Mouse (Mus musculus) megakaryocyte-erythroid progenitor cell, adult 5-6 weeks (primary cell): Measurements from ENCODE around the gene Tob2. TPM values are rescaled to one million over a fixed set of nuclear protein-coding genes. Genes with fewer than 3 reads are reported as not detected.

Experiments
- ATAC-seq: replicated peaks from 2 replicates; pipeline ENCODE4 v1.8.0; 2016; ENCODE audit warnings: mild to moderate bottlenecking, inconsistent platforms; ENCODE audit not compliant: severe bottlenecking, poor library complexity, low FRiP score, low TSS enrichment
- total RNA-seq, 2 experiments: library from RNA; stranded (forward) in 1 of 2; stranded (reverse) in 1 of 2; fragments of 200-1000, 215-1000 nt in 1 of 2; fragments of >200 nt in 1 of 2; fragmentation: Nextera tagmentation in 1 of 2; gene quantifications; 2 replicates each; pipeline ENCODE4 v1.2.3; 2014 to 2017

Gene Tob2
- 22.4 and 32.1 TPM in 2 replicates for total RNA-seq (2014; fragmentation: Nextera tagmentation)
- total RNA-seq (2017), result 11.7 and 20.4 TPM in 2 replicates

DNA sequence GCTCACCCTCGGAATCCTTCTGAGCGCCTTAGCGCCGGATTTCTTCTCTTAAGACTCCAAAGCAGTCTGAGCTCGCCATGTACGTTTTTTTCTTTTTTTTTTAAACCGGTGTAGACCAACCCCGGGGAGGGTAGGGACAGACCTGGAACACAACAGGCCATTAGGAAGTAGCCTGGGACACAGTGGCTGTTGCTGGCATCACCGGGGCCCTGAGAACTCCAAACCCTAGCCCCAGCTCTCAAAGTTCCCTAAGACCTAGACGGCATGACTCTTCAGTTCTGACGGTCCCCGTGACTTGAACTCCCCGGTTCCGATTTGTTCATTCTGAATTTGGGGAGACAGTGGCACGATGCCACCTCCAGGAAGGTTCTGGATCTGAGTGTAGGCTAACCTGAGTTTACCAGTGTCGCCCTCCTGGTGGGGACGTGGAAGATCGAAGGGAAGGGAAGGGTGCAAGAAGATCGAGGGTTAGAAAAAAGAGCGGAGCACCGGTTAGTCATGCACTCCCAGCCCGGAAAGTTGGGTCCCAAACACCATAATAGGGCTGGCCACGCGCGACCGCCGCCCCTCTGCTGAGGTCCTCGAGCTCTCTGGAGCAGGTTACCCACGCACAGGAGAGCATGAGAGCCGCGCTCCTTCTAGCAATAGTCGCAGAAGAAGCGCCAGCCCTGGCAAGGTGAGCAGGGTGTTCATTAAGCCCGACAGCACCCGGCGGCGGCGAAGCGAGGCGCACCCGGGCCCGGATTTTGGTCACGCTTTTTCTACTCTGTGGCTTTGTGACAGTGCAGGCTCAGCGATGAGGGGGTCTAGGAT lies at the start of gene Tob2:
TSS of gene Tob2 (minus strand) at position 280 of the 813 bp plus-strand sequence.
- peak; percentile 8 for ATAC-seq

DNA sequence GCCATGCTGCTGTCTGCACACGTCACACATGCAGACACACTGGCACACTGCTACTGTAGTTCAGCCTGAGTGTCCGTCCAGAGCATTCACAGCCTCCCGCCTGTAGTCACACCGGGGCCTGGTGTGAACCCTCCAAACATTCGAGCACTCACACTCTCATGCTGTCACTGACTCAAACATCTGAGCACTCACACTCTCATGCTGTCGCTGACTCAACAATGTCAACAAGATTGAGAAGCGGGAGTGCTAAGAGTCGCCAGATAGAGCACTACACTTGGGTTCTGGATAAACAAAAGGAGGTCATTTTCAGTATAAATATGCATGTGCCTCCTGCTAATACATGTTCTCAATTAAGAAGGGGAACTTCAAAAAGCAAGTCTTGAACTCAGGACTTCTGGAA lies 49.4 kb upstream of the Tob2 start:
- ATAC-seq, result no peak

DNA sequence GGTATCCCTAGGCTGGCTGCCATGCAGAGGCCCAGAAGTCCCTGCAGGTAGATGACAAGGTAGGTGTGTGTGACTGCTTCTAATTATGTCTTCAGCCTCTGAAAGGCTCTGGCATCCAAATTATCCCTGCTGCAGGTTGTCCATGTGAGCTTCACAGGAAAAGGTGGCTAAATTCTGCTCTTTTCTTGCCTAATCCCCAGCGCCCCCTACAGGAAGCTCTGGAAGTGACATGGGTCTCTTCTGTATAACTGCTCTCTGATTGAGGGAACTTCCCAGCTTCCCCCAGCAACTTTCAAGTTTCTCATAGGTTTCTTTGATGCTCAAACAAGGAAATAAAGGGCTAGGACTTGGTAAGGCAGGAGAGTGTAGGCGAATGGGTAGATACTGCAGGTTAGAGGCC lies 46.3 kb upstream of the Tob2 start:
- ATAC-seq, result peak; percentile 23; the same call in 1 of the 2 replicates

DNA sequence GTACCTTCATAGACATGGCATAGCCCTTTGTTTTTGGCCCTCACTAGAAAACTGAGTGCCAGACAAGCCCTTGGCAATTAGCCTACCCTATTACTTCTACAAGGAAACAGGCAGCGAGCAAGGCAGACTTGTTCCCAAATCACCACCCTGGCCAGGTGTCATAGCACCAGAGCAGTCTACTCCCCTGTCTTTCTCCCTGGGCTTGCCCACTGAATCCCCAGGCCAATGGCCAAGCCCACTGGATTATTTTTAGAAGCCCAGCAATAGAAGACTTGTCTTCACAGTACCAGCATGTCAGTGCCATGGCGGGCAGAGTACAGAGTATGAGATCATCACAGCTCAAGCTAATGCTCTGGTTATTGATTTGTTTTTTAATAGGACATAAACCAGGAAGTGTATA lies 40.2 kb upstream of the Tob2 start:
- ATAC-seq, result no peak

DNA sequence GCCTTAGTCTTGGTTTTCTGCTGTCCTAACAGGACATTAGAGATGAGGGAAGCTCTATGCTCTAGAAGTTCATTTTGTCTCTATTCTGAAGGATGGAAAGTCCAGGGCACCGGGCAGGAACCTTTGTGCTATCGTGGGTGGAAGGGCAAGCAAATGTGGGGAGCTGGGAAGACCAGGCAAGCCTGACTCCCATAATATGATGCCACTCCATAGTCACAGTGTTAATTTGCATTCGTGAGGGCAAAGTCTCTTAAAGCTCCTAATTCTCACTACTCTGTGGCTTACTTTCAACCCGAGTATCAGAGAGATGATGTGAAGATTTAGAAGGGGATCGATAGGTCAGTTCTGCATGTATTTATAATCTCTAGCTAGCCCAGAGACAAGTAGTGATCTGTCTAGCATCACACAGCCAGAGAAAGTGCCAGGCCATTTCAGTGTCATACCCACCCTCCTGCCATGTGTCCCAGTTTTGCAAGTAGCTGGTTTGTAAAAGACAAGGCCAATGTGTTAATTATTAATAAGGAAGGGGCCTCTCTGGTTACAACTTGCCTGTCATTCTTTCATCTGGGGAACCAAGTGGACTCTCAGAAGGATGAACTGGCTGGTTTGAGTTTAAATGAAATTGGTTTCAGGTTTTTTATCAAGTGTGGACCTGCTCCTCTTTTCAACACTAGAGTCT lies 39.1 kb upstream of the Tob2 start:
- ATAC-seq, result no peak

DNA sequence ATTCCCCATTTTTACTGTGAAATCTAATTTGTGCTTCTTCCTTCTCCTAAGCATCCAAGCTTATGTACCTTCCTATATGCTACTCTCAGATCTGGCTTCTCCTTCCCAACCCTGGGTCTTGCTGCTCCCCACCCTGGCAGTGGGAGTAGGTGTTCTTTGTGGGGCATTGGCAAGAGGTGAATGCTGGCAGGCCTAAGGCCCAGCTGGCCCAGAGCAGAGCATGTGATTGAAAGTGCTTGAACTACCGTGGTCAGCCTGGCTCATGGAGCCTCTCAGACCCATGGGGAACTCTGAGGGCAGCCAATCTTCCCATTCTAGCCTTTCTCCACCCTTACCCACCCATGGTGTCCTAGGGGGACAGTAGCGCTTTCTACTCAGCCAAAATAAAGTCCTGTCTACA lies 37.8 kb upstream of the Tob2 start:
- ATAC-seq, result no peak

DNA sequence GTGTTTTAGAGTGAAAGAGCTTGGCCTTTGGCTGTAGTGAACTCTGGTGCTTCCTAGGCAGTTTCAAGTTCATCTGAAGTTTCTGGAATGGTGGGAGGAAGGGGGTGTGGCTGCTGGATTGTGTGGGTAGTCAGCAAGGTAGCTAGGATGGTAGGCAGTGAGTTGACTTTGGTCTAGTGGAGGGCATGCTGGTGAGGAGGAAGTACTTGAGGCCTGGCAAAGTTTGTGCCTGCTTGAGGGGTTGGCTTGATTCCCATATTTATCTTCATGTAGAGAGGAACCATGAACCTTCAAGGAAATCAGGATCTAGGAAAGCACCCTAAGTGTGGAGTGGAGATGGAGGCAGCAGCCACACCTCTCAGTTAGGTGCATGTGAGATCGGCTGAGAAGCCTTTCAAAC lies 35.4 kb upstream of the Tob2 start:
- ATAC-seq, result no peak

DNA sequence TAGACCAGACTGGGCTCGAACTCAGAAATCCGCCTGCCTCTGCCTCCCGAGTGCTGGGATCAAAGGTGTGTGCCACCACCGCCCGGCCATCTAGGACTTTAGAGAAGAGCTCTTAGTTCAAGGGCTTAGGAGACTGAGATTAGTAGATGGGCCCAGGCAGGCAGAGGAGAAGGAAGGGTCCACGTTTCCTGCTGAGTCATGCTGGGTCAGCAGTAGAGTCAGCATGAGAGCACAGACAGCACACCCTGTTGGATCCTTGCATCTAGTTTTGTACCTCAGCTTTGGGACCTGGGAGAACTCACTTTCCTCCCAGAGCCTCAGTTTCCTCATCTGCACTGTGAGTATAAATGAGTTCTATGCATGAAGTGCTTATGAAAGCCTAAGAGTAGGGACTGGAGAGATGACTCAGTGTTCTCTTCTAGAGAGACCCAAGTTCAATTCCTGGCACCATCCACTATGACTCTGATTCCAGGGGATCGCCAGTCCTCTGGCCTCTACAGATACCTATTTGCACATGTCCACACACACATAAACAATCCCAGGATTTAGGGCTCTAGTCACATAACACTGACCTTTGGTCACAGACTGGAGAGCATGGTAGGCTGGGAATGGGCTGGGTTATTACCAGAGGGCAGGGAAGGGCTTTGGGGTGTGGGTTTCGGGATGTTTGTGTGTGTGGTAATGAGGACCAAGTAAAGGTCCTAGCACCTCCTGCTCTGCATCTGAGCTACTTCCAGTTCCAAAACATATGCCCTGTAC lies 33.4 kb upstream of the Tob2 start:
- ATAC-seq, result no peak

DNA sequence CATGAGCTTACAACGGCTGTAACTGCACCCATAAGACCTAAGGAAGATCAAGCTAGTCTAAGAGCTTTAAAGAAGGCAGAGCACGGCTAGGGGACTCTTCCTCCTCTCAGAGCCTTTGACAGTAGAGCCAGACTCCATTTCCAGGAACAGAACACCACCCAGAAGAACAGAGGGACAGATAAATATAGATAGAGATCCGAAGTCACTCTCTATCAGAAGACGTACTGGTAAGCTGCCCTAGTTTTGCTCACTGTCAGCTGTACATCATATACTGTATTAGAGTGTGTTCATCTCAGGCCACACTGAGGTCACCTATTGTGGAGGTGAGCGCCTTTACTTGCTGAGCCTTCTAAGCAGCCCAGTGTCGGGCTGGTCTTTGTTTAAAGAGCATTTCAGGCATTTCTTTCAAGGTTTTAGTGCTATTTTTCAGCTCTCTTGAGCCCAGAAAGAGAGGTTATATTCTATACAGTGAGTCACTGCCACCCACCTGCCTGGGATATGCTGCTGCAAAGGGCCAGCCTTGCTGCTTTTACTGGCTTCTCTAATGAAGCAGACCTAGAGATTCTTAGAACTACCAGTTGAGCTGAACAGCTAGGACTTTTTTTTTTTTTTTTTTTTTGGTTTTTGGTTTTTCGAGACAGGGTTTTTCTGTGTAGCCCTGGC lies 32.7 kb upstream of the Tob2 start:
- no peak for ATAC-seq

DNA sequence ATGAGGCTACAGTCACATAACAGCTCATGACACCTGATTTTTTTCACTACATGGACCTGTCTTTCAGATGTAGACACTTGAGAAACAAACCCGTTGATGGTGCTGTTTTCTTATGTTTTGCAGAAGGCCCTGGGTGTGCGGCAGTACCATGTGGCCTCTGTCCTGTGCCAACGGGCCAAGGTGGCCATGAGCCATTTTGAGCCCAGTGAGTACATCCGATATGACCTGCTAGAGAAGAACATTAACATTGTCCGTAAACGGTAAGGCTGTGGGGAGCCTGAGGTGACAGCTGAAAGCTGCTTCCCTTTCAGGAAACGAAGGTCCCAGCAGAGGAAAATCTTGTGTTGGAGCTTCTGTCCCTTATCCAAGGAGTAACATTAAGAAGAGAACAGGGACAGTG lies 30.6 kb upstream of the Tob2 start:
- ATAC-seq, result no peak

DNA sequence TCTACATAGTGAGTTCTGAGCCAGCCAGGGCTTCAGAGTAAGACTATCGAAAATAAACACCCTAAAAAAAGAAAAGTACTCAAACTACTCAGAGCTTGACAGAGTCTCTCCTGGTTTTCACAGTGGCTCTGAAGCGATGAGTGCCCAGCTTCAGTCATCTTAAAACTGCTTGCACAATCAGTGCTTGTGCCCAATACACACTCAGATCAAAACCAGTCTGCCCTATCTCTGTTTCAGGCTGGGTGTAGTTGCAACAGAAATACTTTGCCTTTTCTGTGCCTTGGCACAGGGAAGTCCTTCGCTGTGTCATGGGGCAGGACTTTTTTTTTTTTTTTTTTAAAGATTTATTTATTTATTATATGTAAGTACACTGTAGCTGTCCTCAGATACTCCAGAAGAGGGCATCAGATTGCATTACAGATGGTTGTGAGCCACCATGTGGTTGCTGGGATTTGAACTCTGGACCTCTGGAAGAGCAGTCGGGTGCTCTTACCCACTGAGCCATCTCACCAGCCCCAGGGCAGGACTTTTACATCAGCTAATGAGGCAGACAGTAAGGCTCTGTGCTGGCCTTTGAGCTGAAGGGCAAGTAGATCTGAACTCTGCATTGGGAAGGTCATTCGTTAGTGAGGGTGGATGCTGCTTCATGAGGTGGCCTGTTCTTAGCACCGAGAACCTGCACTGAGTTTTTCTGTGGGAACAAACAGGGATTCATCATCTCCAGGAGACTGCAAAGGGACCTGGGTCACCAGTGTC lies 28.4 kb upstream of the Tob2 start:
- ATAC-seq, result no peak

DNA sequence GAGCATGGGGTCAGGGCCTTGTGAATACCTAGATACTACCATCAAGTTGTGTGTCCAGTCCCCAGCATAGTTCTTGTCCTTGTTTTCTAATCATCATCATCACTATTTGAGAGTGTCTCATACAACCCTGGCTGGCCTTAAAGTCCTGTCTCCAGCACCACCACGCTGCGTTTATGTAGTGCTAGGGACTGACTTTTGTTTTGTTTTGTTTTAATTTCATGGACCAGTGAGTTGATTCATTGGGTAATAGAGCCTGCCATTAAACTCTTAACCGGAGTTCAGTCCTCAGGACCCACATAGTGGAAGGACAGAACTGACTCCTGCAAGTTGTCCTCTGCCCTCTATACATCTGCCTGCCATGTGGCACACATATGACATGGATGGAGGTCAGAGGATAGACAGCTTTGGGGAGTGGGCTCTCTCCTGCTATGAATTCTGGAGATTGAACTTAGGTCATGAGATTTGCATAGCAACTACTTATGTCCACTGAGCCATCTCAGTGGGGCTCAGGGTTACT lies 26.9 kb upstream of the Tob2 start:
- no peak for ATAC-seq

DNA sequence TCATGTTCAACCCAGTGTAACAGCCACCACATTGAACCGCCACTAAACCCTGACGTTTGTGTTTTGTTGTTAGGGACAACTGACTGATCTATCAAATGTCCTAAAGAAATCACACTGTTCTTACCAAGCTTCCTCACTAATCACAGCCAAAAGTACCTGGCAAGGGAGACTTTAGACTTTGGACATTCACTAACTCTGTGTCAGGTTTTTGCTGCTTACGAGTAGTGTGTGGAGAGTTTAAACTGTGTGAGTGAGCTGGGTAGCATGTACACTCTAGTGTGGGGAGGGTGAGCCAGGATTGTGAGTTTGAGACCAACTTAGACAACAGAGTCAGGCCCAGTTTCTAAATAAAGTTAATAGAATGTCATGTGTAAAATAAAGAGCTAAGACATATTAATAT lies 23.8 kb upstream of the Tob2 start:
- ATAC-seq, result no peak

DNA sequence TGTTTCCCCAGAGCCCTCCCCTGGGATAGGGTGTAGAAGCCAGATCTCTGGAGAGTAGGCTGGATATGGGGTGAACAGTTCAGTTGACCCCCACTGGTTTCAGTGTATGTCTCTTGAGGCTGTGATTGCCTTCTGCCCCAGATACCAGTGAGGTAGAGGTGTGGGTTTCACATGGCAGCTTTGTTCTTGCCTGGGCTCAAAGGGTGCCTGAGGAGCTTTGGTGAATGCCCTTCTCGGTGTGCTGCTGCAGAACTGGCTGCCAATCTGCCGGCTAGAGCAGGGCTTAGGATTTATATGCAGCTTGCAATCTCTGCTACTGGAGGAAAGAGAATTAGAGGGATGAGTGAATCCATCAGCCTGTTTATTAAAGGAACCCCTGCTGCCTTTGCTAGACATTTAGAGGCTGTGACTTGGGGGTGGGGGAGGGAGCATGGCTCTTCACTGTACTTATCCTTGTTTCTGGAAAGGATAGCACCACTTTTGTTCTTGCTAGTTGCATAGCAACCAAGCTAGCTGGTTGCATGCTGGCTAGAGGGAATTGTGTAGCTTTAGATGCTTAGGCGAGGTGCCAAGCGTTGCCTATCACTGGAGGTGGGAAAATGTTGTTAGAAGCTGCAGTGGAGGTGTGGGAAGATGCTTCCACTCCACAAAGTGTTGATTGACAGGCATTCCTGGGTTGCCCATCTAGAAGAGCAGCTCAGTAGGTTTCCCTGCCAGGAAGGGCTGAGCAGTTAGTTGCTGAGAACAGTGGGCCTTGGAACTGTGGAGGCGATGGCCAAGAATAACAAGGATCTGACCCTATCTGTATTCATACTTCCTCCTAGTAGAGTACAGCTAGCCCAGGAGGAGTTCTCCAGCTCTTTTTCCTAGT lies 21.2 kb upstream of the Tob2 start:
- no peak for ATAC-seq

DNA sequence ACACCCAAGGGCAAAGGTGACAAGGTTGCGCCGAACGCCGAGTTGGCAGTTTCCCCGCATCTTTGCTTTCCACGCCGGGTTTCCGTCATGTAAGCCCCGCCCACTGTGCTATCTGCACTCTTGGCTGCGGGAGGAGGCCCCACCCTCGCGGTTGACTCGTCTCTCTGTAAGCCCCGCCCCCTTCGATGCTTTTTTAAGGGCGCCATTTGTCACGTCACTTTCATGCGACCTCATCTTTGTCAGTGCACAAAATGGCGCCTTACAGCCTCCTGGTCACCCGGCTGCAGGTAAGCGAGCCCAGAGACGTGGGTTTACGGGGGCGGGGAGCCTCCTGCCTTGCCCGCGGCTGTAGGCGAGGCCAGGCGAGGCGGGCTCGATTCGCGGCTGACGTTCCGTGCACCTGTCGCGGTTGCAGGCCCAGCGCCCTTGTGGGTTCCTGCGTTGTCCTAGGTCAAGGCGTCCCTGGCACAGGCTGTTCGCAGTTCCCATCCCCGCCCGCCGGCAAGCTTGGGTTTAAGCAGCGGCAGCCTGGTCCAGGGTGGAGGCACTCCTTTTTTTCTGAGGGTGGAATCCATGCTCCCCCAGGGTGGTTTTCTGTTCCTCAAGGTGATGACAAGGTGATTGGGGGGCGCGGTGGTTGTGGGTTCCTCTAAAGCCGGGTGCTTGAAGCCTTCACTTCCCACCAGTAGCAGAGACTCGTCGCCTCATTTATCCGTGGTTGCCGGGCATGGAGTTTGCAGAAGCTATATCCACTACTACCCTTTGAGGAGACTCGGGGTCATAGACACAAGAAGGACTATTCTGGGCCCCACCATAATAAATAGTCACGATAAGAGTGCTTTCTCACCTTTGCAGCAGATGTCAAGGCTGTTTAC lies 13.9 kb upstream of the Tob2 start, which contains the start of gene Aco2:
TSS of gene Aco2 (plus strand) at position 48 of the 875 bp plus-strand sequence.
- ATAC-seq, result peak; percentile 89

DNA sequence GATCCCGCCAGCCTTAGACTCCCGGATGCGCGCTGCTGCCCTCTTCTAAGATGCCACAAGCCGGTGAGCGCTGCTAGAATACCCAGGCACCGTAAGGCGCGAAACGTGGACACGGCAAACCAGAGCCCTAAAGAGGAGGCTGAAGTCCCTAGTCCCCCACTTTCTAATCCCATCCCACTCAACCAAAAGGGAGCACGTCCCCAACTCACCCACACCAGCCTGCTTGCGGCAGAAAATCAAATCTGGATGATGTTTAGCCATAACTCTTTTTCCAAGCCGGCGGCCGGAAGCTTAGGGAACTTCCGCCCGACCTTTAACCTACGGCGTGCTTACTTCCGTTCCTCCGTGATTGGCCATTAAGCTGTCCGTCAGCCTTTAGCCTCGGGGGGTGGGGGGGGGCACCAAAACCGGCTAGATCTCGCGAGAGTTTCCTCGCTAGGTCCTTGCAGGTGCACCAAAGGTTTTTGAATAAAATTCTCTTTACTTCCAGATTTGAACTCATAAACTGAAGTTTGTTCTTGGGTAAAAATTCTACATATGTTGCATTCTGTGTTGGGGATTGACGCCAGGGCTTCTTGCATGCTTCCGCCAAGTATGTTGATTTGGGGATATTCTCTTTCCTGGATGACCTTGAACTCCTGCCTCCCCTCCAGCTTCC lies 13.1 kb upstream of the Tob2 start, which contains the start of gene Phf5a:
TSS of gene Phf5a (minus strand) at position 308 of the 658 bp plus-strand sequence.
- ATAC-seq, result peak; percentile 82
